Mouse (Mus musculus) left cerebral cortex, adult 18-20 months (tissue): ENCODE data around the gene Mbnl1. TPM values are rescaled to one million over a fixed set of nuclear protein-coding genes. Genes with fewer than 3 reads are reported as not detected.
"Not testable (repeated sequence)": the region's sequence is repeated elsewhere in the genome, so short reads cannot be mapped to it uniquely, and the experiment has no call there.

Source experiments
- DNase-seq, 2 experiments: peaks; one replicate each; pipeline ENCODE4 v3.0.0; 2021 to 2022; ENCODE audit warnings: low spot score in 2 of 2, mixed read lengths in 1 of 2
- long read RNA-seq, 2 experiments: library from polyadenylated mRNA; stranded (forward); transcript quantifications; one replicate each; pipeline ENCODE4 v2.0.0; 2021
- total RNA-seq, 2 experiments: library from RNA; stranded (reverse); gene quantifications; 2 replicates each; pipeline ENCODE4 v1.2.3; 2021

Gene Mbnl1
- total RNA-seq, result 100 to 1,000 TPM; 141 to 157 TPM
- long read RNA-seq, experiment 1, full-length matches to known transcripts, result 4 of 29 reads
- long read RNA-seq, experiment 1, partial matches to known transcripts, result 7 of 29 reads
- long read RNA-seq, experiment 1, other reads (novel, unspliced or antisense), result 18 of 29 reads
- long read RNA-seq, experiment 2, full-length matches to known transcripts, result 1 of 13 reads
- long read RNA-seq, experiment 2, partial matches to known transcripts, result 10 of 13 reads
- long read RNA-seq, experiment 2, other reads (novel, unspliced or antisense), result 2 of 13 reads

GRCm38 (mm10) chr3:60472681-60473177 lies at the start of gene Mbnl1:
Gene Mbnl1 (plus strand): TSS chr3:60472830.
- no peak for DNase-seq

DNA sequence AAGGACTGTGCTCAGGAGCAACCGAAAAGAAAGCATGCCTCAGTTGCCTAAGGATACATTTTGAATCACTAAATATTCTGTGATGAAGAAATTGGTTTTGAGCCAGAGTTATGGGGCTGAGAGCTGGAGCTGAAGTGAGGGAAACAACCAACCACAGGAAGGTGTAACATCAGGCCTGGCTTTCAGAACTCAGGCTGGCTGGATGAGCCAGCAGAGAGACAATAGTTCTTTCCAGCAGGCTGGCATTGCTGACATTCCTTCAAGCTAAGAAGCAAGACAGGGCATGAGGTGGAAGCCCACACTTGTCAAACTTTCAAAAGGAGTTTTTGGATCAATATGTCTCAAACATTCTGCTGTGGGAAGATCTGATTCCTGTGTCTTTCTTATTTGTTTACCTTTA lies 48.5 kb upstream of the Mbnl1 start:
- no peak for DNase-seq

GRCm38 (mm10) chr3:60429049-60429448 lies 43.6 kb upstream of the Mbnl1 start:
- DNase-seq, result no peak

- DNase-seq, result no peak
These were observed 35.4 kb upstream of the Mbnl1 start for GRCm38 (mm10) chr3:60437254-60437653.

DNA sequence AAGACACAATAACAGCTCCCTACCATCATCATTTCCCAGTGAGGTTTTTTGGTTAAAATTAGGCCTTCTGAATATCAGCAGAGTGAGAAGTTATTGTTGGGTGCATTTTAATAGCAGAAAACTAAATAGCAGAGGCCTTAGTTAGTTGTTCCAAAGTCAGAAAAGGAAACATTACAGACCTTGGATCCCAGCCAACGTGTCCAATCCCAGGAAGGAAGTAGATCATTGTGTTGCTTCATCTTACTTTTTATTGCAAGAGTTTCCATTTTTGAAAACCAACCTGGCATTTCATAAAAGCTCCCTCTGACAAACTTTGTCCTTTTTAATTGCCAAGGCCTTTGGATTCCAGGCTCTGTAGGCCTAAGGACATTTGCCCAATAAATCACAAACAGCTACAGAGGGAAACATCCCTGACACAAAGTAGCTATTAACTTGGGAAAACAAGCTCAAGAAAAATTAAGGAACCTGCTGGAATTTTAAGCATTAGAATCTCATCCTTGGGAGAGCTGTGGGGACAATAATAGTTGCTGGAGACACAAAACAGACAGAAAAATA lies 34.9 kb upstream of the Mbnl1 start:
- DNase-seq, result no peak

- no peak for DNase-seq
These were observed 33.9 kb upstream of the Mbnl1 start for GRCm38 (mm10) chr3:60438715-60439114.

DNA sequence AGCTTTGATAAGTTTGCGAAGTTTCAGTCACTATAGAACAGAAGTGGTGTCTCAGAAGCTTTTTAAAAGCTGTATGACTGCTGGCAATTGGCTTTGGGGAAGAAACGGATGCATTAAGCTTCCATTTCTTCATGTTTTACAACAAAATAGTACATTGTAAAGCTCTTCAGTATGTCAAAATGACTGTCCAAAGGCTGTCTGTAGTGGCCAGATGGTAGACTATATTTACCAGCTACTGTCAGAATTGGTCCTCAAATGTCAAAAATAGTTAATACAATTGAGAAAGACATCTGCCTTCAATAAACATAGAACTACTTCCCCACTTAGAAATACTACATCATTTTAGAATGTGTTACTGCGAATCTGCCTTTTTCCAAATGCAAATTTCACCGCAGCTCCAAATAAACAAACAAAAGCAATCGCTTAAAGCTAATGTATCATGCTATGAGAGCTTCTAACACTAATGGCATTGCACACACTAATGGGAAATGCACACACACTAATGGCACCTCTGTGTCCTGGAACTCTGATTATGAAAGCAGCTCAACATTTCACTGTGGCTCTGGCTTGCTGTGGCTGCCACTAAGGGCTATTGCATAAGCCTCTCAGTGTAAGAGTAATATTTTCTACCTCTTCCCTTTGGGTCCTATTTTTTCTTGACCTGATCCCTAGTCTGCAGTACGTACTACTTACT lies 10.7 kb upstream of the Mbnl1 start:
- DNase-seq, result no peak

DNA sequence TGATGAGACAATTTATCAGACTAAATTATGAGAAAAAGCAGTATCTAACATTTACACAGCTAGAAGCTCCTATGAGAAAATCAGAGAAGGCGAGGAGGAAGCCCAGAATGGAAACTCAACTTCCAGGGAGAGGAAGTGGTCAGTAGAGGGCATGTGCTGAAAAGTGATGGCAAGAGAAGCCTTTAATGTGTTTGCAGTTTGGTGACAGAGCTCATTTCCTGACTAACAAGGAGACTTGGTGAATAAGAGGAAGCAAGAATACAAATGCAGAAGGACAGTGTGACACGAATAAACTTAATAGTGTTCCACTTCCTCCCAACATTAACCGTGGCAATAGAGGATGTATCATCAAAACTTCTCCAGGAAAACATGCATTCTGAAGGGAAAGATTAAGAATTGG lies 4.0 kb upstream of the Mbnl1 start:
- DNase-seq, result not testable (repeated sequence)

- DNase-seq, result not testable (repeated sequence)
These were observed 3.3 kb upstream of the Mbnl1 start for GRCm38 (mm10) chr3:60469170-60469805.

GRCm38 (mm10) chr3:60472011-60472680 lies 484 bp upstream of the Mbnl1 start:
- DNase-seq, result no peak

GRCm38 (mm10) chr3:60473861-60474653 lies 1.4 kb downstream of the Mbnl1 start:
- no peak for DNase-seq

DNA sequence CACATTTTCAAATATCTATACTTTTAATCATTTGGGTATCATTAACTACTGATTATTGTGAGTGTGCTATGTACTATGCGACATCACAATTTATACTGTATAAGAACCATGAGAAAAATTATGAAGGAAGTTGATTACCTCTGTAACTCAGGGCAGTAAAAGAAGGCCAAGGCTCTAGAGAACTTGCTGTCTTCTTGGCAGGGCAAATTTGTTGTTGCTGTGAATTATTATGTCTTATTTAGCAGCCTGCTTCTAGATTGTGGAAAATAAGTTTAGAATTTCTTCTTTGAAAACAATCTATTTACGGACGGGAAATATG lies 2.0 kb downstream of the Mbnl1 start:
- DNase-seq, result no peak

GRCm38 (mm10) chr3:60475055-60475454 lies 2.4 kb downstream of the Mbnl1 start:
- DNase-seq, result no peak

GRCm38 (mm10) chr3:60476751-60477255 lies 4.2 kb downstream of the Mbnl1 start:
- no peak for DNase-seq

GRCm38 (mm10) chr3:60478433-60478832 lies 5.8 kb downstream of the Mbnl1 start:
- DNase-seq, result no peak

- no peak for DNase-seq
These were observed 8.1 kb downstream of the Mbnl1 start for GRCm38 (mm10) chr3:60480716-60481115.

GRCm38 (mm10) chr3:60481740-60482399 lies 9.2 kb downstream of the Mbnl1 start:
- no peak for DNase-seq

- DNase-seq, result no peak
These were observed 10.7 kb downstream of the Mbnl1 start for GRCm38 (mm10) chr3:60483305-60483704.

DNA sequence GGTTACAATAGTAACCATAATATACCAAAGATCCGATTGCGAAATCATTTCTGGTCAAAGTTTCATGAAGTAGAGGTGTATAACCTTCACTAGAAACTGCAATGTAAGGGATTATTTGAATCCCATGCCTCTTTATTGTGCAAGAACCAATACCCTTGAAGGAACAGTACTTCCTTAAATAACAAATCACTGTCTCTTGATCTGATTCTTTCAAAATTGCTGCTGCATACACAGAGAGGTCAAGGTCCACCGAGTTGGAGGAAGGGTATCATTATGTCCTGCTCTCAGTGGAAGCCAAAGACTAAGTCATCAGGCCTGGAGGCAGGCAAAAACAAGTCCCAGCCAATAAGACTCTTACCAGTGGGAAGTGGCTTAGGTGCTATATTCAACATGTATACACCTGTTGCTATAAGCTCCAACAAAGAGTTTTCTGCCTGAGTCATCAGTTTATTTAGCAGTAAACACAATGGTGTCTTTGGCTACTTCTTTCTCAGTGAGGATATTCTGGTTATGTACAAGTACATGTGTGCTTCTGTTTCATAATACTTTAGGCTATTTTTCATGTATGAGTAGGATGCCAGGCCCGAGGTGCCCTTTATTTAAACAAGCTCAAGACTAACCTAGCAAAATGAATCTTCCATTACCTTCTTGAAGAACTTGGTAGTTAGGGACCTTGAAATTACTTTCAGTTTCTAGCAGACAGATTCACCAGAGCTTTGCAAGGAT lies 13.5 kb downstream of the Mbnl1 start:
- no peak for DNase-seq
